Mouse (Mus musculus): ENCODE data around the gene Tram2. TPM values are rescaled to one million over a fixed set of nuclear protein-coding genes. Genes with fewer than 3 reads are reported as not detected.
A peak's percentile ranks its signal among the peaks of the same experiment; 100 is the strongest.

Tram2 gene
- polyA plus RNA-seq (2015; fragmentation: Nextera tagmentation; extraction: Ambion mirVana): 8.6 and 10.2 TPM in 2 replicates

DNA sequence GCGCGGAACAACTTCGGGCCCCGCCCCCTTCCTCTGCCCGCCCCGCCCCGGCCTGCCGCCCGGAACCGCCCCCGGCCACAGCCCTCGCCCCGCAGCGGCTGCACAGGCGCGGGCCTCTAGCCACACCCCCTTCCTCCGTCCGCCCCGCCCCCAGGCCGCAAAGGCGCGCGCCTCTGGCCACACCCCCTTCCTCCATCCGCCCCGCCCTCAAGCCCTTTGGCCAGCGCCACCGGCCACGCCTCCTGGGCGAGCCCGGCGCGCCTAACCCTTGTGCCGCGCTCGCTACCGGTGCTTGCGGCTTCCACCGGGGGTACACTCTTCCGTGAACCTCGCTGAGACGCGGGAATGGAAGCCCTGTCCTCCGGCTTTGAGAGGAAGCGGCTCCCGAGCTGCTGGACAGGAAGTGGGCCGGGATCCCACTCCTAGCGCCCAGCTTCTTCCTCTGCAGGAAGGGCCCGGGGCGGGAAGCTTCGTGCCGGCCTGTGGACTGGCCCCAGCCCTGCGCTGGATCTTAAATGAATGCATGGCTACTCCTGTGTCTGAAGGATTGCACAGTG is at the start of gene Tram2:
Gene Tram2 (minus strand): TSS at position 13 of the 557 bp plus-strand sequence.
- Histone ChIP-seq H3K36me3 (ENCODE audit: insufficient read depth, low read length) (no peaks in the 10 kb centered on the region), H3K9ac (replicated peaks; ENCODE audit: low read length) (peak within 1 kb of the TSS; percentile 84), H3K27me3 (ENCODE audit: insufficient read depth, low read length) (no peaks in the 10 kb centered on the region), H3K4me1 (ENCODE audit: insufficient read depth, low read length) (peaks cover 43% of the 10 kb centered on the region), H3K4me2 (replicated peaks; ENCODE audit: low read depth, low read length) (peak within 1 kb of the TSS; percentile 73), H3K27ac (ENCODE audit: low read length) (peak within 1 kb of the TSS; percentile 97), H3K4me3 (ENCODE audit: low read length) (peak within 1 kb of the TSS; percentile 77), H3K9me3 (ENCODE audit: low read length) (no peaks in the 10 kb centered on the region)
- under 1% methylated on average over 41 of the region's 52 CpGs for WGBS
- peak; percentile 94 for ATAC-seq (ENCODE audit: low FRiP score, low TSS enrichment)

DNA sequence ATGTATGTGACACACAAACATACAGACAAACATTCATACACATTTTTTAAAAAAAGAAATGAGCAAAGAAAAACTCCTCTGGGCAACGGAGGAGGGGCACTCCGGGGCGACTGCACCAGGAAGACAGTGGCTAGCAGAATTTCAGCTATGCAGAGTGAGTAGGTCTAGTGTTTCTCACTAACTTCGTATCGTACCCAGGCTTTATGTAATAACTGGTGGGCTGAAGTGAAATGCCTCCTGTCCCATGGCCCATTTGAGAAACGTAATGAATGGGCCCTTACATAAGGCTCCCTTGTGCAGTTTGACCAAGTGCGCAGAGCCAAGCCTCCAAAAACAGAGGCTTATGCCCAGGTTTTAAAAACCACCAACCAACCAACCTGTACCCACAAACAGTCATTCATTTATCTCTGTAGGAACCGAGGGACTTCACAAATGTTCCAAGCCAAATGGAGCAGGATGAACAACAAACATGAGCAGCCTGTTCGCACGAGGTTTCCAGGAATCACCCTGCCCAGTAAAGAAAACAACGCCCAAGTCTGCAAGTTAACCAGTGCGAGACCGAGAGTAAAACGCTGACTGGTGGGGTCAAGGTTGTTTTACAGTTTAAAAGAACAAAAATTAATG is 45.8 kb upstream of the Tram2 start:
- Histone ChIP-seq H3K4me2 (replicated peaks; ENCODE audit: low read depth, low read length) (no peak overlapping the region), H3K9me3 (ENCODE audit: low read length) (0 out of 2 replicates have a peak, but pooled peaks cover 4% of the 10 kb centered on the region), H3K4me3 (ENCODE audit: low read length) (no peak overlapping the region), H3K4me1 (ENCODE audit: insufficient read depth, low read length) (no peaks in the 10 kb centered on the region; the same call in 1 of the 2 replicates), H3K27ac (ENCODE audit: low read length) (no peak overlapping the region), H3K9ac (replicated peaks; ENCODE audit: low read length) (no peak overlapping the region), H3K27me3 (ENCODE audit: insufficient read depth, low read length) (no peaks in the 10 kb centered on the region), H3K36me3 (ENCODE audit: insufficient read depth, low read length) (no peaks in the 10 kb centered on the region)
- WGBS: 40% methylated on average over 14 of the region's 14 CpGs
- peak; percentile 63; the same call in 1 of the 2 replicates for ATAC-seq (ENCODE audit: low FRiP score, low TSS enrichment)

DNA sequence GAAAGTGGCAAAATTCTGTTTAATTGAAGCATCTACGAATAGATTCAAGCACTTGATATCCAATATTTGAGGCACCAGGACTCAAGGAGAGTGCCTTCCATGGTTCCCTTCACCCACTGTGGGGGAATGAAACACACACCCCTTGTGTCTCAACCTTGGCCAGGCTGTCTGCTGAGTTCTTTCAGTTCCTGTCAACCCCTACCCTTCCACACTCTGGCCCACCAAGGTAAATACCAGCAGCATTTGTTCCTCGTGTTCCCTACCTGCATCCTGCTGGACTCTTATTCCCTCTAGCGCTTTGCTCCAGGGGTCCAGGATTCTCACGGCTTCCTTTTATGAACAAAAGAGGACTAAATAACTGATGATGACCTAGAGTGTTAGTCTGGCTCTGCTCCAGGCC is 24.8 kb upstream of the Tram2 start:
- Histone ChIP-seq H3K36me3 (ENCODE audit: insufficient read depth, low read length) (no peaks in the 10 kb centered on the region), H3K9ac (replicated peaks; ENCODE audit: low read length) (no peak overlapping the region), H3K4me3 (ENCODE audit: low read length) (no peak overlapping the region), H3K4me2 (replicated peaks; ENCODE audit: low read depth, low read length) (no peak overlapping the region), H3K27me3 (ENCODE audit: insufficient read depth, low read length) (no peaks in the 10 kb centered on the region), H3K27ac (ENCODE audit: low read length) (no peak overlapping the region), H3K4me1 (ENCODE audit: insufficient read depth, low read length) (peaks cover 15% of the 10 kb centered on the region), H3K9me3 (ENCODE audit: low read length) (no peaks in the 10 kb centered on the region)
- 91% methylated on average over 4 of the region's 4 CpGs for WGBS
- no peak for ATAC-seq (ENCODE audit: low FRiP score, low TSS enrichment)

DNA sequence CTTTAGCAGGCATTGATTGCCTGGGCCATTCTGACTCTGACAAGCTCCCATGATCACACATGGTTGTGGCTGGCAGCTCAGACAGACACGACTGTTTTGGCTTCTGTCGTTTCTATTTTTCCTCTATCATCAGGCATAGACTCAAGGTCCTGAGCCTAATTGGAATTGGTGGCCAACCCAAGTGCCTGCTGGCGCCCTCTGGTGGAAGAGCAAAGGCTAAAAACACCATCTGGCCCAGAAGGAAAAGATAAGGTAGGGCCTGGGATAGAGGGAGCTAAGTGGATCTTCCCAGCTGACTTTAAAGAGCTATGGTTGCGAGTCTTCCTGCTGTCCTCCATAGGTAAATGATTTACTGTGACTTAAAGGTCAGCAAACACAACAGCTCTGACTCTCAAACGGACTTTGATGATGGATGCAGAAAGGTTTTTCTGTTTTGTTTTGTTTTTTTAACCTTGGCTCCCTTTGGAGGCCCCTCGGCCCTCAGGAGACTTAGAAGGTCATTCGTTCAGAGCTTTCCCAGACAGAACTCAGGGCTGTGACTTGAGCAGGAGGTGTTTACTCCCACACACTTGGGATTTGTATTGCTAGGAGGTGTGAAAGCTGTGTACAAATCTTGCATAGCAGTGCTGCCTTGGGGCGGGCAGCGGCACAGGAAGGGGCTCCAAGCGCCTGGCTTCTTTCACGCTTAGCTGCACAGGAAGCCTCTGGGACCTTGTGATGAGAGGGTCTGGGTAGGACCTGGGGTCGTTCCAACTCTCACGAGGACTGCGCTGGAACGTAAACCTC is 22.4 kb upstream of the Tram2 start:
- peak overlapping the region; percentile 33; the same call in 1 of the 2 replicates for H3K9ac ChIP-seq (replicated peaks; ENCODE audit: low read length)
- H3K4me1 ChIP-seq (ENCODE audit: insufficient read depth, low read length): peaks cover 15% of the 10 kb centered on the region
- peak overlapping the region; percentile 30 for H3K4me2 ChIP-seq (replicated peaks; ENCODE audit: low read depth, low read length)
- H3K27ac ChIP-seq (ENCODE audit: low read length): peak overlapping the region; percentile 60
- H3K27me3 ChIP-seq (ENCODE audit: insufficient read depth, low read length): no peaks in the 10 kb centered on the region
- H3K4me3 ChIP-seq (ENCODE audit: low read length): no peak overlapping the region
- 7% methylated on average over 15 of the region's 15 CpGs for WGBS
- peak; percentile 85 for ATAC-seq (ENCODE audit: low FRiP score, low TSS enrichment)
- no peaks in the 10 kb centered on the region for H3K36me3 ChIP-seq (ENCODE audit: insufficient read depth, low read length)
- H3K9me3 ChIP-seq (ENCODE audit: low read length): no peaks in the 10 kb centered on the region

DNA sequence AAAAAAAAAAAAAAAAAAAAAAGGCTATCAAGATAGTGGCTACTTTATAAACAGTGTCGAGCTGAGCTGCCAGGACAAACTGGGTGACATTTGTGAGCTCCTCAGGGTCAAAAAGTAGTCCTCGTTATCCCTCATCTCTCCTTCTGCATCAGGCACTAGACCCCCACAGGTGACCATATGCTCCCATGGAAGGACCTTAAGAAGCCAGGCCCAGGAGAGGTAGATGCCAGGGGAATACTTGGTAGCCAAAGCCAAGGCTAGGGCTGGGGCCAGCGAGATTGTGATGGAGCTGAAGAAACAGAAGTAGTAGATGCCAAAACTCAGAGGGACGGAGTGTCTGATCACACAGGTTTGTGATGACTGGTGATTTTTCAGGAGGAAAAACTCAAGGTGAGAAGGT is 21.7 kb upstream of the Tram2 start:
- Histone ChIP-seq H3K4me3 (ENCODE audit: low read length) (no peak overlapping the region), H3K27ac (ENCODE audit: low read length) (0 out of 2 replicates have a peak overlapping the region, but pooled peaks have one; percentile 60), H3K4me2 (replicated peaks; ENCODE audit: low read depth, low read length) (no peak overlapping the region), H3K27me3 (ENCODE audit: insufficient read depth, low read length) (no peaks in the 10 kb centered on the region), H3K4me1 (ENCODE audit: insufficient read depth, low read length) (peaks cover 15% of the 10 kb centered on the region), H3K9ac (replicated peaks; ENCODE audit: low read length) (no peak overlapping the region), H3K9me3 (ENCODE audit: low read length) (no peaks in the 10 kb centered on the region), H3K36me3 (ENCODE audit: insufficient read depth, low read length) (no peaks in the 10 kb centered on the region)
- no peak for ATAC-seq (ENCODE audit: low FRiP score, low TSS enrichment)
- WGBS: 80% methylated on average over 4 of the region's 4 CpGs

DNA sequence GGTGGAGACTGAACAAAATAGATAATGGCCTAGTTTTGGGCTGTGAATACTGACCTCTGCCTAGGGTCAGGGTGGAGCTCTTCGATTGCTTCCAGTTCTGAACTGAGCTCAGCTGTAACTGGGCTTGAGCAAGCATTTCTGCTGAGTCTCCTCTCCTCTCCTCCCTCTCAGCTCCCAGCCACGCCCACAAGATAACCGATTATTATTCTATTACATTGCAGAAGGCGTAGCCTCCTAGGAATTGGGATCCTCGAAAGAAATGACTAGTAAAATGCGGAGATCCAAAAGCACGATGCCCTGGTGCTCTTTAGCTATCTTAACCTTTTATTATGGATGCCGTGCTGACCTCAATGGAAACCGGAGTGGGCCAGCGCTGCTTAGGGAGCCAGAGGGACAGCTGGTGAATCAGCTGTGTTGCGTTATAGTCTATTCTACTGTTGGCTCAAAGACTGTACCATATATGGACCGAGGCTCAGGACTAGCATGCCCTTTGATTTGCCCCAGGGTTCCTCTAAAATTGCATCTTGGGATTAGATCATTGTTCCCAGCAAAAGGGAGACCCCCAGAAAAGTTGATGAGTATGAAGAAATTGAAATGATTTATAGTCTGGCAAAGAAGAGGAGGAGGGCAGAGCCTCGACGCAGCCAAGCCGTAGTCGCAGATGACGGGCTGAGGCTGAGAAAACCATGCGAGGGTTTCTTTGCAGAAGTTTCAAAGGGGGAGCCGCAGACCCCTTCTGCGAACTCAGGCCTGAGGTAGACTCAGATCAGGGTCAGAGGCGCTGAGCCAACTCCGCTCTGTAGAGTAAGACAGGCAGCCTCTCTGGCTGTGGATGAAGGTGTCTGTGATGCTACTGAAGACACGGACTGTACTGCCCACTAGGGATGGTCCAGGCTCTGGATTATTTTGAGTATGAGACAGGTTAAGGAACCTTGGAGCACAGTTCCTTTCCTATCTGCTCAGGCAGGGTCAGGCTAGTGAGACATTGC is 18.3 kb upstream of the Tram2 start:
- Histone ChIP-seq H3K4me3 (ENCODE audit: low read length) (no peak overlapping the region), H3K27ac (ENCODE audit: low read length) (no peak overlapping the region), H3K4me1 (ENCODE audit: insufficient read depth, low read length) (peaks cover 10% of the 10 kb centered on the region), H3K9ac (replicated peaks; ENCODE audit: low read length) (no peak overlapping the region), H3K27me3 (ENCODE audit: insufficient read depth, low read length) (no peaks in the 10 kb centered on the region), H3K4me2 (replicated peaks; ENCODE audit: low read depth, low read length) (no peak overlapping the region), H3K9me3 (ENCODE audit: low read length) (no peaks in the 10 kb centered on the region), H3K36me3 (ENCODE audit: insufficient read depth, low read length) (no peaks in the 10 kb centered on the region)
- no peak for ATAC-seq (ENCODE audit: low FRiP score, low TSS enrichment)
- 83% methylated on average over 23 of the region's 23 CpGs for WGBS

DNA sequence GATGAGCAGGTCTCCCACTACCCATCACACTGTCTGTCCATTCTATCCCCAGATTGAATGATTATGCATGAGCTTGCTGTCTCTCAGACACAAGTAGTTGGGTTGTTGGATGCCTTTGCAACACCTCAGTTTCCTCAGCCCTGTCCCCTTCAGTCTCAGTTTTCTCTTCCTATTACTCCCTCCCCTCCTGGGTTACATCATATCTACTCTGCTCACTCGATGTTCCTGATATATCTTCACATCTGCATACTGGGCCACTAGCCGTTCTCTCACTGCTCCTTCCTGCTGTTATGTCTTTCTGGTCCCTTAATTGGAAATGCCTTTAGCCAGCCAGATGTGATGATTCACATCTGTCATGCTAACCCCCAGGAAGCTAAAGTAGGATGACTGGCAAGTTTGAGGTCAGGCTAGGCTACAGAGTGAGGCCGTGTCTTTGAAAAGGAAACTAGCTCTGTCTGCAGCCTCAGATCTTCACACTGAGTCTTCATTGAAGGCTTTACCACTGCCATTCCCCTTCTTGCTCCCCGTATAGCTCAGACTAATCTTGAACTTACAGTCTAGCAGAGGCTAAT is 15.7 kb upstream of the Tram2 start:
- no peaks in the 10 kb centered on the region for H3K27me3 ChIP-seq (ENCODE audit: insufficient read depth, low read length)
- no peak overlapping the region for H3K4me2 ChIP-seq (replicated peaks; ENCODE audit: low read depth, low read length)
- no peak overlapping the region for H3K4me3 ChIP-seq (ENCODE audit: low read length)
- H3K27ac ChIP-seq (ENCODE audit: low read length): no peak overlapping the region
- no peaks in the 10 kb centered on the region for H3K4me1 ChIP-seq (ENCODE audit: insufficient read depth, low read length)
- H3K36me3 ChIP-seq (ENCODE audit: insufficient read depth, low read length): no peaks in the 10 kb centered on the region
- no peaks in the 10 kb centered on the region for H3K9me3 ChIP-seq (ENCODE audit: low read length)
- no peak for ATAC-seq (ENCODE audit: low FRiP score, low TSS enrichment)
- no peak overlapping the region for H3K9ac ChIP-seq (replicated peaks; ENCODE audit: low read length)
- 69% methylated on average over 4 of the region's 4 CpGs for WGBS

DNA sequence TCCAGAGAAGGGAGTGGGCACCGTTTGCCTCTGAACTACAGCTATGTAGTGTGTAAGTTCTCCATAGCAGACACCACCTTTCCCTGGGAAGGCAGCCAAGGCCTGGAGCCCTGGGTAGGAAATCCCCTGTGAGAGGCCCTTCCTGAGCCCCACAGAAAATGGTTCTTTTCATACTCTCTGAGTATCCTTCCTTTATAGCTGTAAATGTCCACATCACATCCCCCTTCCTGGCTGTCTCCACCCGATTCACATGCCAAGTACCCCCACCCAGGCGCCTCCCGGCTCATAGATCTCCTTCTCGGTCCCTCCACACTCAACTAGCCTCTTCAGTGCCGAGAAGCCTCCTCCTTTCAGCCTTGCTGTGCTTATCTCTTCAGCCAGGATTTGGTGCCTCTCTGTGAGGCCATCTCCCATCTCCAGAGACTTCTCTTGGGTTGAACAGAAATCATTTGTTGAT is 10.7 kb upstream of the Tram2 start:
- Histone ChIP-seq H3K4me1 (ENCODE audit: insufficient read depth, low read length) (no peaks in the 10 kb centered on the region), H3K36me3 (ENCODE audit: insufficient read depth, low read length) (no peaks in the 10 kb centered on the region), H3K27ac (ENCODE audit: low read length) (peak overlapping the region; percentile 75), H3K4me3 (ENCODE audit: low read length) (no peak overlapping the region), H3K4me2 (replicated peaks; ENCODE audit: low read depth, low read length) (no peak overlapping the region), H3K9ac (replicated peaks; ENCODE audit: low read length) (no peak overlapping the region), H3K9me3 (ENCODE audit: low read length) (no peaks in the 10 kb centered on the region), H3K27me3 (ENCODE audit: insufficient read depth, low read length) (no peaks in the 10 kb centered on the region)
- ATAC-seq (ENCODE audit: low FRiP score, low TSS enrichment): peak; percentile 32; the same call in 1 of the 2 replicates
- WGBS: 63% methylated on average over 6 of the region's 6 CpGs

DNA sequence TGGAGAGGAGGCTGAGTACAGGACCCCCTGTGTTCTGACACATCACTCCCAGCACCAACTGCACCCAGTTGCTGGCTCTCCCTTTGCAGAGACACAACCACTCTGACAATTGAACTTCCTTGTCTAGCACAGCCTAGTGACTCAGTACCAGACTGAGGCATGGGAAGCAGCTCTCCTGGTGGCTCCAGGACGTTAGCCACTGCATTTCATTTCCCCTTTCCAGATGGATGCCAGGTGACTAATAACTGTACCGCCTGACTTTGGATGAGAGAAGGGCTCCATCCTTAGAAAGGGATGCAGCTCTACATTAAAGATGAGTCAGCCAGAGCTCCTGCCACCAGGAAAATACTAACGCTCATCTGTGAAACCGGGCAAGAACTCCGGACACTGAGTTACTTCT is 7.3 kb upstream of the Tram2 start:
- Histone ChIP-seq H3K9me3 (ENCODE audit: low read length) (no peaks in the 10 kb centered on the region), H3K27me3 (ENCODE audit: insufficient read depth, low read length) (no peaks in the 10 kb centered on the region), H3K4me3 (ENCODE audit: low read length) (no peak overlapping the region), H3K36me3 (ENCODE audit: insufficient read depth, low read length) (no peaks in the 10 kb centered on the region), H3K9ac (replicated peaks; ENCODE audit: low read length) (no peak overlapping the region), H3K4me1 (ENCODE audit: insufficient read depth, low read length) (no peaks in the 10 kb centered on the region), H3K27ac (ENCODE audit: low read length) (no peak overlapping the region), H3K4me2 (replicated peaks; ENCODE audit: low read depth, low read length) (no peak overlapping the region)
- WGBS: 81% methylated on average over 5 of the region's 5 CpGs
- no peak for ATAC-seq (ENCODE audit: low FRiP score, low TSS enrichment)

Measured in kidney, embryonic 16.5 days (tissue).